Mouse (Mus musculus): ENCODE measurements around the gene Gpr83. TPM values are rescaled to one million over a fixed set of nuclear protein-coding genes. Genes with fewer than 3 reads are reported as not detected.

Gene Gpr83
- polyA plus RNA-seq, 1 experiment from 2014 or later: 3.0 TPM

GRCm38 (mm10) chr9:14858782-14859181 is 1.2 kb upstream of the Gpr83 start:
- no peak for ATAC-seq (replicated peaks; ENCODE audit: extremely low read depth, insufficient read depth, low FRiP score)
- 85% methylated on average over 3 of the region's 3 CpGs for WGBS
- H3K36me3 ChIP-seq (ENCODE audit: control insufficient read depth, insufficient read depth): no peaks in the 10 kb centered on the region
- H3K9me3 ChIP-seq (replicated peaks; ENCODE audit: control insufficient read depth, low read length): no peaks in the 10 kb centered on the region
- H3K4me3 ChIP-seq (ENCODE audit: low read length): no peak overlapping the region
- no peak overlapping the region for H3K4me2 ChIP-seq (ENCODE audit: low read depth, low read length)
- H3K9ac ChIP-seq (ENCODE audit: low read length): no peak overlapping the region
- peaks cover 3% of the 10 kb centered on the region; the same call in 1 of the 2 replicates for H3K4me1 ChIP-seq (ENCODE audit: control insufficient read depth, insufficient read depth, low read length)
- no peak overlapping the region for H3K27ac ChIP-seq (ENCODE audit: low read length)
- peaks cover 60% of the 10 kb centered on the region for H3K27me3 ChIP-seq (ENCODE audit: control insufficient read depth, insufficient read depth, low read length)

- no peak for ATAC-seq (replicated peaks; ENCODE audit: extremely low read depth, insufficient read depth, low FRiP score)
- Histone ChIP-seq H3K9ac (ENCODE audit: low read length) (no peak overlapping the region), H3K9me3 (replicated peaks; ENCODE audit: control insufficient read depth, low read length) (no peaks in the 10 kb centered on the region), H3K27ac (ENCODE audit: low read length) (no peak overlapping the region), H3K27me3 (ENCODE audit: control insufficient read depth, insufficient read depth, low read length) (peaks cover 55% of the 10 kb centered on the region), H3K4me3 (ENCODE audit: low read length) (no peak overlapping the region), H3K4me2 (ENCODE audit: low read depth, low read length) (no peak overlapping the region), H3K36me3 (ENCODE audit: control insufficient read depth, insufficient read depth) (no peaks in the 10 kb centered on the region), H3K4me1 (ENCODE audit: control insufficient read depth, insufficient read depth, low read length) (peaks cover 3% of the 10 kb centered on the region; the same call in 1 of the 2 replicates)
- WGBS: 84% methylated on average over 3 of the region's 3 CpGs
These were observed 3.1 kb downstream of the Gpr83 start for GRCm38 (mm10) chr9:14863126-14863525.

- no peaks in the 10 kb centered on the region for H3K36me3 ChIP-seq (ENCODE audit: control insufficient read depth, insufficient read depth)
- H3K4me1 ChIP-seq (ENCODE audit: control insufficient read depth, insufficient read depth, low read length): peaks cover under 1% of the 10 kb centered on the region; the same call in 1 of the 2 replicates
- H3K27ac ChIP-seq (ENCODE audit: low read length): no peak overlapping the region
- WGBS: 74% methylated on average over 9 of the region's 9 CpGs
- peaks cover 39% of the 10 kb centered on the region for H3K27me3 ChIP-seq (ENCODE audit: control insufficient read depth, insufficient read depth, low read length)
- no peaks in the 10 kb centered on the region for H3K9me3 ChIP-seq (replicated peaks; ENCODE audit: control insufficient read depth, low read length)
- H3K4me2 ChIP-seq (ENCODE audit: low read depth, low read length): no peak overlapping the region
- ATAC-seq (replicated peaks; ENCODE audit: extremely low read depth, insufficient read depth, low FRiP score): no peak
- H3K4me3 ChIP-seq (ENCODE audit: low read length): no peak overlapping the region
- H3K9ac ChIP-seq (ENCODE audit: low read length): no peak overlapping the region
These were observed 4.7 kb downstream of the Gpr83 start for GRCm38 (mm10) chr9:14864726-14865125.

- Histone ChIP-seq H3K4me2 (ENCODE audit: low read depth, low read length) (no peak overlapping the region), H3K27me3 (ENCODE audit: control insufficient read depth, insufficient read depth, low read length) (peaks cover 20% of the 10 kb centered on the region), H3K4me3 (ENCODE audit: low read length) (no peak overlapping the region), H3K36me3 (ENCODE audit: control insufficient read depth, insufficient read depth) (no peaks in the 10 kb centered on the region), H3K9ac (ENCODE audit: low read length) (no peak overlapping the region), H3K4me1 (ENCODE audit: control insufficient read depth, insufficient read depth, low read length) (no peaks in the 10 kb centered on the region), H3K9me3 (replicated peaks; ENCODE audit: control insufficient read depth, low read length) (no peaks in the 10 kb centered on the region), H3K27ac (ENCODE audit: low read length) (no peak overlapping the region)
- ATAC-seq (replicated peaks; ENCODE audit: extremely low read depth, insufficient read depth, low FRiP score): no peak
- WGBS: 27% methylated on average over 7 of the region's 7 CpGs
These were observed 6.9 kb downstream of the Gpr83 start for GRCm38 (mm10) chr9:14866957-14867356.

GRCm38 (mm10) chr9:14868326-14868725 is 8.3 kb downstream of the Gpr83 start:
- H3K4me1 ChIP-seq (ENCODE audit: control insufficient read depth, insufficient read depth, low read length): no peaks in the 10 kb centered on the region
- 94% methylated on average over 8 of the region's 8 CpGs for WGBS
- no peak overlapping the region for H3K4me3 ChIP-seq (ENCODE audit: low read length)
- H3K27me3 ChIP-seq (ENCODE audit: control insufficient read depth, insufficient read depth, low read length): peaks cover 8% of the 10 kb centered on the region
- H3K4me2 ChIP-seq (ENCODE audit: low read depth, low read length): no peak overlapping the region
- ATAC-seq (replicated peaks; ENCODE audit: extremely low read depth, insufficient read depth, low FRiP score): no peak
- no peaks in the 10 kb centered on the region for H3K36me3 ChIP-seq (ENCODE audit: control insufficient read depth, insufficient read depth)
- no peaks in the 10 kb centered on the region for H3K9me3 ChIP-seq (replicated peaks; ENCODE audit: control insufficient read depth, low read length)
- H3K9ac ChIP-seq (ENCODE audit: low read length): no peak overlapping the region
- H3K27ac ChIP-seq (ENCODE audit: low read length): no peak overlapping the region

- Histone ChIP-seq H3K27me3 (ENCODE audit: control insufficient read depth, insufficient read depth, low read length) (no peaks in the 10 kb centered on the region; the same call in none of the 2 replicates), H3K4me3 (ENCODE audit: low read length) (no peak overlapping the region), H3K27ac (ENCODE audit: low read length) (no peak overlapping the region), H3K4me1 (ENCODE audit: control insufficient read depth, insufficient read depth, low read length) (no peaks in the 10 kb centered on the region), H3K9me3 (replicated peaks; ENCODE audit: control insufficient read depth, low read length) (no peaks in the 10 kb centered on the region), H3K4me2 (ENCODE audit: low read depth, low read length) (no peak overlapping the region), H3K36me3 (ENCODE audit: control insufficient read depth, insufficient read depth) (no peaks in the 10 kb centered on the region), H3K9ac (ENCODE audit: low read length) (no peak overlapping the region)
- no peak for ATAC-seq (replicated peaks; ENCODE audit: extremely low read depth, insufficient read depth, low FRiP score)
- 83% methylated on average over 2 of the region's 2 CpGs for WGBS
These were observed 10.4 kb downstream of the Gpr83 start for GRCm38 (mm10) chr9:14870377-14870776.

- WGBS: 88% methylated on average over 10 of the region's 10 CpGs
- no peak overlapping the region for H3K9ac ChIP-seq (ENCODE audit: low read length)
- no peaks in the 10 kb centered on the region for H3K4me1 ChIP-seq (ENCODE audit: control insufficient read depth, insufficient read depth, low read length)
- H3K27me3 ChIP-seq (ENCODE audit: control insufficient read depth, insufficient read depth, low read length): no peaks in the 10 kb centered on the region; the same call in none of the 2 replicates
- no peak overlapping the region for H3K4me2 ChIP-seq (ENCODE audit: low read depth, low read length)
- H3K36me3 ChIP-seq (ENCODE audit: control insufficient read depth, insufficient read depth): no peaks in the 10 kb centered on the region
- no peak for ATAC-seq (replicated peaks; ENCODE audit: extremely low read depth, insufficient read depth, low FRiP score)
- H3K9me3 ChIP-seq (replicated peaks; ENCODE audit: control insufficient read depth, low read length): no peaks in the 10 kb centered on the region
- no peak overlapping the region for H3K27ac ChIP-seq (ENCODE audit: low read length)
- H3K4me3 ChIP-seq (ENCODE audit: low read length): no peak overlapping the region
These were observed 10.8 kb downstream of the Gpr83 start for GRCm38 (mm10) chr9:14870802-14871201.

GRCm38 (mm10) chr9:14871536-14871935 is 11.5 kb downstream of the Gpr83 start:
- no peaks in the 10 kb centered on the region for H3K4me1 ChIP-seq (ENCODE audit: control insufficient read depth, insufficient read depth, low read length)
- no peak for ATAC-seq (replicated peaks; ENCODE audit: extremely low read depth, insufficient read depth, low FRiP score)
- 61% methylated on average over 3 of the region's 3 CpGs for WGBS
- no peaks in the 10 kb centered on the region for H3K9me3 ChIP-seq (replicated peaks; ENCODE audit: control insufficient read depth, low read length)
- H3K4me3 ChIP-seq (ENCODE audit: low read length): no peak overlapping the region
- no peaks in the 10 kb centered on the region; the same call in none of the 2 replicates for H3K27me3 ChIP-seq (ENCODE audit: control insufficient read depth, insufficient read depth, low read length)
- H3K36me3 ChIP-seq (ENCODE audit: control insufficient read depth, insufficient read depth): no peaks in the 10 kb centered on the region
- H3K27ac ChIP-seq (ENCODE audit: low read length): no peak overlapping the region
- no peak overlapping the region for H3K4me2 ChIP-seq (ENCODE audit: low read depth, low read length)
- H3K9ac ChIP-seq (ENCODE audit: low read length): no peak overlapping the region

GRCm38 (mm10) chr9:14872181-14872930 is 12.3 kb downstream of the Gpr83 start:
- no peak overlapping the region for H3K27ac ChIP-seq (ENCODE audit: low read length)
- H3K9ac ChIP-seq (ENCODE audit: low read length): no peak overlapping the region
- no peak for ATAC-seq (replicated peaks; ENCODE audit: extremely low read depth, insufficient read depth, low FRiP score)
- H3K4me2 ChIP-seq (ENCODE audit: low read depth, low read length): no peak overlapping the region
- WGBS: 47% methylated on average over 17 of the region's 17 CpGs
- H3K4me1 ChIP-seq (ENCODE audit: control insufficient read depth, insufficient read depth, low read length): no peaks in the 10 kb centered on the region
- H3K9me3 ChIP-seq (replicated peaks; ENCODE audit: control insufficient read depth, low read length): no peaks in the 10 kb centered on the region
- no peak overlapping the region for H3K4me3 ChIP-seq (ENCODE audit: low read length)
- no peaks in the 10 kb centered on the region for H3K36me3 ChIP-seq (ENCODE audit: control insufficient read depth, insufficient read depth)
- H3K27me3 ChIP-seq (ENCODE audit: control insufficient read depth, insufficient read depth, low read length): no peaks in the 10 kb centered on the region; the same call in 1 of the 2 replicates
